Mouse (Mus musculus): ENCODE data around the gene Tbl1x.
A peak's percentile ranks its signal among the peaks of the same experiment; 100 is the strongest.
"Not testable (repeated sequence)": the region's sequence is repeated elsewhere in the genome, so short reads cannot be mapped to it uniquely, and the experiment has no call there.

The Tbl1x gene

GRCm38 (mm10) chrX:77510371-77511300 is at the start of gene Tbl1x:
Gene Tbl1x, plus strand, starts transcription at chrX:77511013.
- peak; percentile 80 for DNase-seq

GRCm38 (mm10) chrX:77469216-77469615 is 41.6 kb upstream of the Tbl1x start:
- no peak for DNase-seq

DNA sequence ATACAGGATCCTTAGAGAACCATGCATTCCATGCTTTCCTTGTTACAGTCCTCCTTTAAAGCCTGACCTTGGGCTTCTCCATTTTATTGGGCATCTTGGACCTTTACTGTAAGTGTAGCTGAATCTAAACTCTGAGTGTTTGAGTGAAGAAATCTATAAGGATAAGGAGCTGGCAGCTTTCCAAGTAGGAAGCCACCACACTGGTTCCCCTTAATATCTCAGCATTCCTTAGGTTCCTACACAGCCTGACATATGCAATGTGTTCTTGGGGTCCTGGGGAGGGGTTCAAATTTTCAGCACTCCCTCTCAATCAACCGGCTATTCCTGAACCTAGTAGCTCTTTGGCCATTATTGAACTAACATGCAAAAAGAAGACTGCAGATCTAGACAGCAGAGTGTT is 38.0 kb upstream of the Tbl1x start:
- DNase-seq = no peak

- no peak for DNase-seq
Measured at GRCm38 (mm10) chrX:77473511-77473910, 37.3 kb upstream of the Tbl1x start.

- no peak for DNase-seq
Measured at GRCm38 (mm10) chrX:77474551-77474950, 36.3 kb upstream of the Tbl1x start.

DNA sequence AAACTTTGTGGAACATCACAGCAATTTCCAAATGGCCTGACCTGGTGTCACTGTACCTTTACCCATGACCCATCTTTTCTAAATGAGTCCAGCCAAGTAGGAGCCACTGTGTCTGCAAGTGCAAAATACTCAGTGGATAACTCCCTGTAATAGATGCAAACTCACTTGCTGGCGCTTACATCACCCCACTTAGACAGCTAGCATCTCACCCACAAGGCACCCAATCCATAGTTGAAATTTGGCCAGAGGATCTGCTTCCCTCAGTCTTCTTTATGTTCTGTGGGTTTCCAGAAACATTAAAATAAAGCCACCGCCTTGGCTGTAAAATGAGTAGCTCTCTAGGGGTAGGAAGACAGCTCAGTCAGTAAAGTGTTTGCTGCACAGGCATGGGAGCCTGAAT is 33.3 kb upstream of the Tbl1x start:
- no peak for DNase-seq

GRCm38 (mm10) chrX:77487922-77488799 is 22.7 kb upstream of the Tbl1x start:
- no peak for DNase-seq

GRCm38 (mm10) chrX:77490127-77490526 is 20.7 kb upstream of the Tbl1x start:
- no peak for DNase-seq

DNA sequence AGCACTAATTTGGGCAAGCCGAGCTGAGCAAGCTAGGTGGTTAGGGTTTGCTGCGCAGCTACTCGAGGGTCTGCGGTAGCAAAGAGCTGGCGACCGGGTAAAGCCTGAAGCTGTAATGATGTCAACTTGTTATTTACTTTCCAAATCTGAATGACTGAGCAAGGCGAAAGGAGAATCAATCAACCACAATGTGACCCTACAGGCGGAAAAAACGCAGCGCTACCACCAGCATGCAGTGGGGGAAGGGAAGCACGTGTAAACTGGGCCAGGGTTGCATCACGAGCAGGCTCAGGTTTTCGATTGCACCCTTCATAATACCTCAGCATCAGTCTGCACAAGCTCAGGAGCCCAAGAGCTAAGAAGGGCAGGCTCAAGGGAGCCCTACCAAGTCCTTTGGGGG is 1.7 kb upstream of the Tbl1x start:
- DNase-seq = peak; percentile 70

DNA sequence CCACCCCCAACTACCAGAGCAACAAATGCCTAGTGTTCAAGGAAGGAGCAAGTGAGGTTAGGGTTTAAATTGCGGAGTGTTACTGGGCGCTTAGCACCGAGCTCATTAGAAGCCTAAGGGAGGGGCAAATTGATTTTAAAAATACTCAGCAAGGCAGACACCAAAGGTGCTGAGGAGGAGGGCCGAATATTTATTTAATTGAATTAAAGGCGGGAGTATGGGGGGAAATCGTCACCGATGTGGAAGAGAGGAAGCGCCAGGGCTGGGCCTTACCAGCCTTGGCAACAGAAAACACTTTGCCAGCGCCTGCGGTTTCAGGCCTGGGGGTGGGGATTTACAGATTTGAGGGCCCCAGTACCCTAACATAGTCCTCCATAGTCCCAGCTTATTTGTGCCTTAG is 1.0 kb upstream of the Tbl1x start:
- DNase-seq = peak; percentile 26

DNA sequence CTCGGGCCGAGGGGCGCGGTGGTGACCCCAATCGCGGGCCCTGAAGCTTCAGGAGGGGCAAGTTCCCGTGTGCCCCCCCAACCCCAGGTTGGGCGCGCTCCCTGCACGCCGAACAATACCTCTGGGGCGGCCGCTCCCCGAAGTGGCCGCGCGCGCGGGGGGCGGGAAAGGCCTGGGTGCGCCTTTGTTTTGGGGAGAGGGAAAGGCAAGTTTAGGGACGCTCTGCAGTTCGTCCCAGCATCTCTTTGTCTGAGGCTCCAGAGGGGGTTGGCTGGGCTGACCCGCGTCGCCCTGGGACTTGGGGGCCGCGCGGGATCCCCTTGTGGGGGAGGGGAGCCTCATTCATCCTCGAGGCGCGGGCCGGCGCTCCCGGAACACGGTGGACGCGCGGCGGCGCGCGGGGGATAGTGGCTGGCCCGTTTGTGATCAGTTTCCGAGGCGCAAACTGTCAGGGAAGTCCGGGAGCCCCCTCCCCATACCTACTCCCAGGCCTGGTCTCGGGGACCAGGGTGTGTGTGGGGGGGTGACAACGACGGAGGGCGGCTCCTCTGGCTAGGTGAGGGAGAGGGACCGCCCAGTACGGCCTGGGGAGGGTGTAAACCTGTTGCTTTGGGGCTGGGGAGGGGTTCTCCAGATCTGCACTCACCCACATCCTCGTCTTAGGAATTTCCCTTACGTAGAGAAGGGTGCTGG is 634 bp downstream of the Tbl1x start:
- DNase-seq = peak; percentile 56

GRCm38 (mm10) chrX:77511994-77512485 is 1.2 kb downstream of the Tbl1x start:
- no peak for DNase-seq

- no peak for DNase-seq
Measured at GRCm38 (mm10) chrX:77517274-77518085, 6.7 kb downstream of the Tbl1x start.

GRCm38 (mm10) chrX:77518929-77519328 is 8.1 kb downstream of the Tbl1x start:
- DNase-seq = no peak

- no peak for DNase-seq
Measured at GRCm38 (mm10) chrX:77522842-77523375, 12.1 kb downstream of the Tbl1x start.

GRCm38 (mm10) chrX:77525179-77525578 is 14.4 kb downstream of the Tbl1x start:
- DNase-seq = no peak

DNA sequence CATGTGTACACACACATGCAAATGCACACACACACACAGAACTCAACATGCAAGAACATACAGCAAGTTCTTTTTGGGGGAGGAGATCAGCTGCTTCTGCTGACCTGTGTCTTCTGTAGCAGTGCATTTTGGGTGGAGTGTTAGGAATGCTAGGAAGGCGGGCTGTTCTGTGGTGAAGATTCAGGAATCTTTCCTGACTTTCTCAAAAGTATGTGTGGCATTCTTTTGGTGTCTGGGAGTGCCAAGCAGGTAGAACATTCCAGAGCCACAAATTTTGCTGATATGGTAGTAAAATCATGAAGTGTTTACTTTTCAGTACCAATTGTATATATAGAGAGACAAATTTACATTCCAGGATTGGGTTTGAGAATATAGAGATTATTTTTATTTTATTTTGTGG is 17.6 kb downstream of the Tbl1x start:
- no peak for DNase-seq

DNA sequence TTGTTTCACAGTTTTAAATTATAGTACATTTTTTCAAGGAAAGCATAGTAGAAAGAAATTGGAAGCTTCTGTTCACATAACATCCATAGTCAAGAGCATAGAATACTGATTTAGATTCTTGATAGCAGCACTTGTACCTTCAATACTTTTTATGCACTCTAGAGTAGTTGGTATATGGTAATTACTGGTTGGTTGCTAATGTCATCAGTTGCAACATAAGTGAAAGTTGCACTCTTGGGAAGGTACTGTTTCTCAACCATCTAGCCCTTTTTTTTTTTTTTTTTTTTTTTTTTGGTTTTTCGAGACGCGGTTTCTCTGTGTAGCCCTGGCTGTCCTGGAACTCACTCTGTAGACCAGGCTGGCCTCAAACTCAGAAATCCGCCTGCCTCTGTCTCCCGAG is 20.2 kb downstream of the Tbl1x start:
- DNase-seq = no peak

- DNase-seq = no peak
Measured at GRCm38 (mm10) chrX:77533922-77534321, 23.1 kb downstream of the Tbl1x start.

- DNase-seq = not testable (repeated sequence)
Measured at GRCm38 (mm10) chrX:77539770-77540169, 29.0 kb downstream of the Tbl1x start.

- DNase-seq = no peak
Measured at GRCm38 (mm10) chrX:77544003-77544402, 33.2 kb downstream of the Tbl1x start.

GRCm38 (mm10) chrX:77544550-77544949 is 33.7 kb downstream of the Tbl1x start:
- DNase-seq = no peak

Data from liver (tissue).